Mouse (Mus musculus): ENCODE data around the gene Pdcd2l. TPM values are rescaled to one million over a fixed set of nuclear protein-coding genes. Genes with fewer than 3 reads are reported as not detected.

Gene Pdcd2l
- polyA plus RNA-seq (2014; fragmentation: Nextera tagmentation; extraction: Ambion mirVana) = 65.3 and 77.2 TPM in 2 replicates

GRCm38 (mm10) chr7:34196132-34197128 is at the start of gene Pdcd2l:
TSS of gene Pdcd2l (minus strand) at chr7:34196661.
- peak; percentile 96 for ATAC-seq (ENCODE audit: insufficient number of reproducible peaks, low FRiP score, low TSS enrichment, low read depth)
- no peaks in the 10 kb centered on the region for H3K9me3 ChIP-seq (ENCODE audit: control insufficient read depth, low read length)
- H3K4me3 ChIP-seq (ENCODE audit: low read depth, low read length) = peak within 1 kb of the TSS; percentile 98
- H3K9ac ChIP-seq (ENCODE audit: low read length) = peak within 1 kb of the TSS; percentile 90
- no peaks in the 10 kb centered on the region for H3K27me3 ChIP-seq (ENCODE audit: control insufficient read depth, insufficient read depth, low read length)
- peaks cover 2% of the 10 kb centered on the region; the same call in 1 of the 2 replicates for H3K36me3 ChIP-seq (ENCODE audit: control insufficient read depth, insufficient read depth, low read length)
- 3% methylated on average over 70 of the region's 70 CpGs for WGBS
- H3K27ac ChIP-seq (replicated peaks; ENCODE audit: low read depth, low read length) = no peak within 1 kb of the TSS
- H3K4me1 ChIP-seq (ENCODE audit: control insufficient read depth, insufficient read depth, low read length) = no peaks in the 10 kb centered on the region
- H3K4me2 ChIP-seq (ENCODE audit: low read depth, severe bottlenecking) = peak within 1 kb of the TSS; percentile 53
- DNase-seq (ENCODE audit: low spot score) = peak; percentile 94

GRCm38 (mm10) chr7:34242176-34242575 is 45.7 kb upstream of the Pdcd2l start:
- Histone ChIP-seq H3K9me3 (ENCODE audit: control insufficient read depth, low read length) (no peaks in the 10 kb centered on the region), H3K9ac (ENCODE audit: low read length) (no peak overlapping the region), H3K36me3 (ENCODE audit: control insufficient read depth, insufficient read depth, low read length) (peaks cover 25% of the 10 kb centered on the region), H3K27me3 (ENCODE audit: control insufficient read depth, insufficient read depth, low read length) (no peaks in the 10 kb centered on the region), H3K4me3 (ENCODE audit: low read depth, low read length) (no peak overlapping the region), H3K27ac (replicated peaks; ENCODE audit: low read depth, low read length) (no peak overlapping the region), H3K4me1 (ENCODE audit: control insufficient read depth, insufficient read depth, low read length) (no peaks in the 10 kb centered on the region), H3K4me2 (ENCODE audit: low read depth, severe bottlenecking) (no peak overlapping the region)
- no peak for DNase-seq (ENCODE audit: low spot score)
- ATAC-seq (ENCODE audit: insufficient number of reproducible peaks, low FRiP score, low TSS enrichment, low read depth) = no peak
- 96% methylated on average over 11 of the region's 11 CpGs for WGBS

DNA sequence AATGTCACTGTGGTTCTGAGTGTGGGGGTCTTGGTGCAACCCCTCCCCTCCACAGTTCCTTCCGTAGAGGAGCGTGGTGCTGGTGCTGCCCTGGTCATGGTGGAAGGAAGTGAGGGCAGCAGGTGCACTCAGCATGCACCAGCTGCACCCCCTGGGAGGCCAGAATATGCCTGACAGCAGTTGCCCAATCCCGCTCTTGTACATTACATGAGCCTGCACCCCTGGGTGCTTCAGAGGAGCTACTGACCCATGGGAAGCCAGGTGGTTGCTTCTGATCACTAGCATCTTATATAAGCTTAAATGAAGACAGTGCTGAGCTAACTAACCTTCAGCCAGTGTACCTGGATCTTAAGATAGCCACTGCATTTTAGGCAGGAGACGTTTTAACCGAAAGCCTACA is 41.6 kb upstream of the Pdcd2l start:
- Histone ChIP-seq H3K4me2 (ENCODE audit: low read depth, severe bottlenecking) (no peak overlapping the region), H3K9ac (ENCODE audit: low read length) (no peak overlapping the region), H3K27ac (replicated peaks; ENCODE audit: low read depth, low read length) (no peak overlapping the region), H3K9me3 (ENCODE audit: control insufficient read depth, low read length) (no peaks in the 10 kb centered on the region), H3K27me3 (ENCODE audit: control insufficient read depth, insufficient read depth, low read length) (no peaks in the 10 kb centered on the region), H3K36me3 (ENCODE audit: control insufficient read depth, insufficient read depth, low read length) (peaks cover 22% of the 10 kb centered on the region), H3K4me1 (ENCODE audit: control insufficient read depth, insufficient read depth, low read length) (no peaks in the 10 kb centered on the region), H3K4me3 (ENCODE audit: low read depth, low read length) (no peak overlapping the region)
- DNase-seq (ENCODE audit: low spot score) (no peak), ATAC-seq (ENCODE audit: insufficient number of reproducible peaks, low FRiP score, low TSS enrichment, low read depth) (no peak)
- WGBS = 88% methylated on average over 5 of the region's 5 CpGs

DNA sequence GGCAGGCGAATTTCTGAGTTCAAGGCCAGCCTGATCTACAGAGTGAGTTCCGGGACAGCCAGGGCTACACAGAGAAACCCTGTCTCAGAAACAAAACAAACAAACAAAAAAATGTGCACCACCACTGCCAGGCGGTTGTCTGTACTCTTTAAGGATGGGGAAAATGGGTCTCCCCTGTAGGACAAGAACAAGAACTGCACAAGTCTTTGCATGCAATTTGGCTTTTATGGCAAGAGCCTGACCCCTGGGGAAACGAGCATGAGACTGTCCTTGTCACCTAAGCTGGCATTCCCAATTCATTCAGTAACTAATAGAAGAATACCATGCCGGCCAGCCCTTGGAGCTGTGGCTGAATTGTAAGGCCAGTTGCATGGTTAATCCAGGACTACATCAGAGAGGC is 39.1 kb upstream of the Pdcd2l start:
- Histone ChIP-seq H3K4me2 (ENCODE audit: low read depth, severe bottlenecking) (no peak overlapping the region), H3K27me3 (ENCODE audit: control insufficient read depth, insufficient read depth, low read length) (no peaks in the 10 kb centered on the region), H3K9me3 (ENCODE audit: control insufficient read depth, low read length) (no peaks in the 10 kb centered on the region), H3K4me1 (ENCODE audit: control insufficient read depth, insufficient read depth, low read length) (no peaks in the 10 kb centered on the region), H3K9ac (ENCODE audit: low read length) (no peak overlapping the region), H3K4me3 (ENCODE audit: low read depth, low read length) (no peak overlapping the region), H3K27ac (replicated peaks; ENCODE audit: low read depth, low read length) (no peak overlapping the region), H3K36me3 (ENCODE audit: control insufficient read depth, insufficient read depth, low read length) (peaks cover 14% of the 10 kb centered on the region; the same call in 1 of the 2 replicates)
- no peak for DNase-seq (ENCODE audit: low spot score)
- WGBS = 90% methylated on average over 5 of the region's 5 CpGs
- ATAC-seq (ENCODE audit: insufficient number of reproducible peaks, low FRiP score, low TSS enrichment, low read depth) = no peak

DNA sequence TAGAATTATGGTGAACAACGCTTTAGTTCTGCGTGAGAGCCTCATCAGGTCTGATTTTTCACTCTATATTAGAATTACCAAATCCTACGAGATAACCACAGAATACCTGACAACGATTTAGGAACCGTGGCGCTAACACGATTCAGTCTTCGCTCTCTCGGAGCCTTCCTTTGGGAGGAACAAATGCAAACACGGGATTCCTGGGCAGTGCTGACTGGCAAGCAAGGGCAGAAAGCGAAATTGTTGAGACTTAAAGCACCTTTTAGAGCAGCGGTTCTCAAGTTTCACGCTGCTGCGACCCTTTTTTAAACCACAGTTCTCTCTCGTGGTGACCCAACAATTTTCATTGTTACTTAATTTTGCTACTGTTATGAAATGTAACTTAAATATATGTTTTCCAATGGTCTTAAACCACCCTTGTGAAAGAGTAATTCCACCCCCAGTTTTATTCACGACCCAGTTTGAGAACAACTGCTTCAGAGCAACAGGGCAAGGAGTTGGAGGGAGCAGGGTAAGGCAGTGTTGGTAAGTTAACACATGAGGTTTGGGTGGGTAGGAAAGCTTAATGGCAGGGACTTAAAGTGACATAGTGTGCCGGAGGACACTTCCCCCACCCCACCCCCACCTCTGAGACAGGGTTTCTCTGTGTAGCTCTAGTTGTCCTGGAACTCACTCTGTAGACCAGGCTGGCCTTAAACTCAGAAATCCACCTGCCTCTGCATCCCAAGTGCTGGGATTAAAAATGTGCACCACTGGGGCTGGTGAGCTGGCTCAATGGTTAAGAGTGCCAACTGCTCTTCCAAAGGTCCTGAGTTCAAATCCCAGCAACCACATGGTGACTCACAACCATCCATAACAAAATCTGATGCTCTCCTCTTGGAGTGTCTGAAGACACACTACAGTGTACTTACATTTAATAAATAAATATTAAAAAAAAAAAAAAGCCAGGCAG is 38.4 kb upstream of the Pdcd2l start:
- H3K9ac ChIP-seq (ENCODE audit: low read length) = peak overlapping the region; percentile 55
- 3% methylated on average over 17 of the region's 17 CpGs for WGBS
- ATAC-seq (ENCODE audit: insufficient number of reproducible peaks, low FRiP score, low TSS enrichment, low read depth) = no peak

GRCm38 (mm10) chr7:34233909-34234609 is 37.6 kb upstream of the Pdcd2l start:
- H3K9ac ChIP-seq (ENCODE audit: low read length) = peak overlapping the region; percentile 55
- peaks cover 7% of the 10 kb centered on the region; the same call in 1 of the 2 replicates for H3K36me3 ChIP-seq (ENCODE audit: control insufficient read depth, insufficient read depth, low read length)
- peak; percentile 95 for ATAC-seq (ENCODE audit: insufficient number of reproducible peaks, low FRiP score, low TSS enrichment, low read depth)
- no peaks in the 10 kb centered on the region for H3K4me1 ChIP-seq (ENCODE audit: control insufficient read depth, insufficient read depth, low read length)
- H3K27ac ChIP-seq (replicated peaks; ENCODE audit: low read depth, low read length) = peak overlapping the region; percentile 16; the same call in 1 of the 2 replicates
- DNase-seq (ENCODE audit: low spot score) = peak; percentile 100
- peak overlapping the region; percentile 35 for H3K4me2 ChIP-seq (ENCODE audit: low read depth, severe bottlenecking)
- H3K27me3 ChIP-seq (ENCODE audit: control insufficient read depth, insufficient read depth, low read length) = no peaks in the 10 kb centered on the region
- H3K9me3 ChIP-seq (ENCODE audit: control insufficient read depth, low read length) = no peaks in the 10 kb centered on the region
- WGBS = under 1% methylated on average over 46 of the region's 46 CpGs
- H3K4me3 ChIP-seq (ENCODE audit: low read depth, low read length) = peak overlapping the region; percentile 40

More for the DNA sequence above, 38.4 kb upstream of the Pdcd2l start:
- Histone ChIP-seq H3K9me3 (ENCODE audit: control insufficient read depth, low read length) (no peaks in the 10 kb centered on the region), H3K36me3 (ENCODE audit: control insufficient read depth, insufficient read depth, low read length) (peaks cover 11% of the 10 kb centered on the region; the same call in 1 of the 2 replicates), H3K27ac (replicated peaks; ENCODE audit: low read depth, low read length) (peak overlapping the region; percentile 16), H3K4me2 (ENCODE audit: low read depth, severe bottlenecking) (peak overlapping the region; percentile 35), H3K4me1 (ENCODE audit: control insufficient read depth, insufficient read depth, low read length) (no peaks in the 10 kb centered on the region), H3K27me3 (ENCODE audit: control insufficient read depth, insufficient read depth, low read length) (no peaks in the 10 kb centered on the region), H3K4me3 (ENCODE audit: low read depth, low read length) (peak overlapping the region; percentile 40)
- peak; percentile 53 for DNase-seq (ENCODE audit: low spot score)

DNA sequence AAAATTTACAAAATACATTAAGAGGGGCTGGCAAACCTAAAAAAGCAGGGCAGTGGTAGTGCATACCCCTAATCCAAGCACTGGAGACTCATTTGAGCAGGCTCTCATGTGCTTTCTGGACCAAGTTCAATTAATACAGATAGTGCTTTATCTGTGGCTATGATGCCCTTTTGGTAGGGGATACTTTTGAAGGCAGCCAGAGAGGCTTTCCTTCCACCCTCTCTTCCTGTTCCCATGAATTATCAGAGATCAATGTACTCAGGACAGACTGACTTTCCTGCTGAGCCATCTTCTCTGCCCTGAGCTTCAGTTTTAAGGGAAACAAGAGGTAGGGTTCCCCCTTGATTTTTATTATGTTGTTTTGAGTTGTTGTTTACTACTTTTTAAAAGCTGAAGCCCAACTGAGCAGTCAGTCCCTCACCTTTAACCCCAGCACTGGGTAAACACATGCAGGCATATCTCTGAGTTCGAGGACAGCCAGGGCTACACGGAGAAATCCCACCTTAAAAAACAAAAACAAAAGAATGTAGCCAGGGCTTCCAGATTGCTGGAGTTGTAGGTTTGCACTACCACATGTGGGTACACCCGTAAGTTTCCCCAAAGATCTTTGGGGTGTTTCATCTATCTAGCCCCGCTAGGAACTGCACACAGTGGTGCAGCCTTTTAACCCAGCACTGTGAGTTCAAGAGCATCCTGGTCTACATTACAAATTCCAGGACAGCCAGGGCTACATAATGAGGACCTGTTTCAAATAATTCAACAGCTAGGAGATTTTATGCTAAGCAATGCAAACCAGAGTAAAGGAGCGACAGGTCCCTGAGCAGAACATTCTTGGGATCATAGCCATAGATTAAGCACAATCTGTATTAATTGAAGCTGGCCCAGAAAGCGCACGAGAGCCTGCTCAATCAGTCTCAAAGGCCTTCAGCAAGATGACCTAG is 36.6 kb upstream of the Pdcd2l start:
- DNase-seq (ENCODE audit: low spot score) (no peak), ATAC-seq (ENCODE audit: insufficient number of reproducible peaks, low FRiP score, low TSS enrichment, low read depth) (no peak)
- Histone ChIP-seq H3K9ac (ENCODE audit: low read length) (peak overlapping the region; percentile 4; the same call in 1 of the 2 replicates), H3K27ac (replicated peaks; ENCODE audit: low read depth, low read length) (peak overlapping the region; percentile 2; the same call in 1 of the 2 replicates), H3K27me3 (ENCODE audit: control insufficient read depth, insufficient read depth, low read length) (no peaks in the 10 kb centered on the region), H3K4me1 (ENCODE audit: control insufficient read depth, insufficient read depth, low read length) (no peaks in the 10 kb centered on the region), H3K4me3 (ENCODE audit: low read depth, low read length) (peak overlapping the region; percentile 40), H3K9me3 (ENCODE audit: control insufficient read depth, low read length) (no peaks in the 10 kb centered on the region), H3K36me3 (ENCODE audit: control insufficient read depth, insufficient read depth, low read length) (peaks cover 3% of the 10 kb centered on the region; the same call in 1 of the 2 replicates), H3K4me2 (ENCODE audit: low read depth, severe bottlenecking) (peak overlapping the region; percentile 35)
- 47% methylated on average over 7 of the region's 7 CpGs for WGBS

Measured in limb, embryonic 11.5 days (tissue).